Mouse (Mus musculus): ENCODE results near the gene Dennd4c. TPM values are rescaled to one million over a fixed set of nuclear protein-coding genes. Genes with fewer than 3 reads are reported as not detected.

The Dennd4c gene
- polyA plus RNA-seq (2015; fragmentation: Nextera tagmentation; extraction: Ambion mirVana): 3.9 and 4.0 TPM in 2 replicates

DNA sequence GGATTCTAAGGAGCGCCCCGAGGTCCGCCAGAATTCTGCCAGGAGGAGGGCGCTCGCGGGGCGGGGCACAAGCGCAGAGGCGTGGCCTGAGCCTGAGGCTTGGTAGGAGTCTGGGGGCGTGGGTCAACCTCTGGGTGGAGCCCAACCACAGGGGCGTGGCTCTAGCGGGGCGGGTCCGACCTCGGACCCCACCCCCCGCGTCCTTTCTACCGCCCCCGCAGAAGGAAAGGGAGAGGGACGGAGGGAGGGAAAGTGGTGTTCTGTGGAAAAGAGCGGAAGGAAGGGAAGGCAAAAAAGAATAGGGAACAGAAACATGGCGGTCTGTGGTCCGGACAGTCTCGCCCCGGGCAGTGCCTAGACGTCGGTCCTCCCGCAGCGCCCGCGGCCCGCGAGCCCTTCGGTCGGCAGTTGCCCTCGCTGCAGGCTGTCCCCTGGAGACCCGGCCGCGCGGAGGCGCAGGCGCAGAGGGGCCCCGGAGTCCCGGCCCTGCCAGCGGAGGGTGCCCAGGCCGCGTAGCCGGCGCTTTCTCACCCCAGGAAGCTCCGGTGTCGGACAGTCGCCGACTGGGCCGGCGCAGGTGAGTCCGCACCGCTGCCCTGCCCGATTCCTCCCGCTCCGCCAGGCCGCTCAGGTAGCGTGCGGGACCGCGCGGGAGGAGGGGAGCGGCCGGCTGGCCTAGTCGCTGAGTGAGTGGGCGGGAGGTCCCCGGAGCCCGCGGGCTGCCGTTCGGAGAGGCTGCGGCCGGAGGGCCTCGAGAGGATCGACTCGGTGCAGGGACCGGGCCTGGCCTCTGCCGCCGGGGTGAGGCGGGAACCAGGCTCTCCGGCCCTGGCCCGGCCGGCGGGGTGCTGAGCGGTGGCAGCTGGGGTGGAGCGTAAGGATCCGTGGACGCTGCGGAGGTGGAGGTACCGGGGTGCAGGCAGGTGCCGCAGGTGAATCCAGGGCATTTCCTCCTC, at the start of gene Dennd4c:
Gene Dennd4c, plus strand, starts transcription at position 220 of the 956 bp plus-strand sequence.
- no peaks in the 10 kb centered on the region for H3K9me3 ChIP-seq (replicated peaks; ENCODE audit: low read length)

DNA sequence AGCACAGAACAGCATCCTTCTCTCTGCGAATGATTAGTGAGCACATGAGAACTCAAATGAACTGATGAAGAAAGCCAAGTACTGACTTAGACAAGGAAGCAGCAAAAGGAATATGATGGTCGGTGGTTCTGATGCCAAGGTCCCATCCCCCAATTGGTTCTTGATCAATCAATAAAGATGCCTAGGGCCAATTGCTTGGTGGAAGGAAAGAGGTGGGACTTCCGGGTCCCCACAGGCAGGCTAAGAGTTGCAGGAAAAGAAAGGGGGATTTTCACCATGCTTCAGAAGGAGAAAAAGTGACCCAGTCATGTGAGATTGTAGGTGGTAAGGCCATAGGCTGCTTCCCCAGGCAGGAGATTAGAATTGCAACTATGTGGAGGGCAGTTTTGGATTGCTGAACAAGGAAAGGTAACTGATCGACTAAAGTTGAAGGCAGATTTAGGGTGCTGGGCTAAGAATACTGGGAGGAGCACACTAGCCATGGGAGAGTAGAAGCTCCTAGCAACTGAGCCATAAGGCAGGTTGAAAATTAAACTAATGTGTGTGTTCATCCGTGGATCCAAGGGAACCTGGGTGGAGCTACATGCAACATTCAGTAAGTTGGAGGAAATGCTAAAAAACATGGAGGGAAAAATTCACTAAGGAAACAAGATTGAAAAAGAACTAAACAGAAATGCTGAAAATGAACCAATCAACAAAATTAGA, 49.0 kb upstream of the Dennd4c start:
- ATAC-seq (replicated peaks; ENCODE audit: low FRiP score, low read depth) (peak; percentile 63; the same call in 1 of the 2 replicates), DNase-seq (ENCODE audit: low spot score) (no peak)
- H3K9me3 ChIP-seq (replicated peaks; ENCODE audit: low read length): no peaks in the 10 kb centered on the region
- WGBS: 65% methylated on average over 5 of the region's 5 CpGs
- no peaks in the 10 kb centered on the region for H3K27me3 ChIP-seq (ENCODE audit: insufficient read depth, low read length)
- no peaks in the 10 kb centered on the region for H3K4me1 ChIP-seq (replicated peaks; ENCODE audit: insufficient read depth, low read length)
- no peak overlapping the region for H3K27ac ChIP-seq
- H3K4me2 ChIP-seq (ENCODE audit: low read length): no peak overlapping the region
- H3K9ac ChIP-seq (ENCODE audit: low read depth, low read length): no peak overlapping the region
- no peaks in the 10 kb centered on the region for H3K36me3 ChIP-seq (ENCODE audit: insufficient read depth, low read length)
- TF ChIP-seq CTCF (IDR thresholded peaks at IDR 0.05; ENCODE audit: low read depth): no peak
- no peak overlapping the region for H3K4me3 ChIP-seq (replicated peaks; ENCODE audit: low read depth, low read length)

More for the DNA sequence above, at the start of gene Dennd4c:
- peak; percentile 97 for ATAC-seq (replicated peaks; ENCODE audit: low FRiP score, low read depth)
- TF ChIP-seq CTCF (IDR thresholded peaks at IDR 0.05; ENCODE audit: low read depth): peak; percentile 64
- peak within 1 kb of the TSS; percentile 87 for H3K4me2 ChIP-seq (ENCODE audit: low read length)
- WGBS: under 1% methylated on average over 95 of the region's 95 CpGs
- H3K9ac ChIP-seq (ENCODE audit: low read depth, low read length): peak within 1 kb of the TSS; percentile 98
- no peaks in the 10 kb centered on the region for H3K27me3 ChIP-seq (ENCODE audit: insufficient read depth, low read length)
- peak within 1 kb of the TSS; percentile 99 for H3K4me3 ChIP-seq (replicated peaks; ENCODE audit: low read depth, low read length)
- H3K4me1 ChIP-seq (replicated peaks; ENCODE audit: insufficient read depth, low read length): peaks cover 5% of the 10 kb centered on the region; the same call in 1 of the 2 replicates
- peak; percentile 97 for DNase-seq (ENCODE audit: low spot score)
- peak within 1 kb of the TSS; percentile 94 for H3K27ac ChIP-seq
- H3K36me3 ChIP-seq (ENCODE audit: insufficient read depth, low read length): no peaks in the 10 kb centered on the region

DNA sequence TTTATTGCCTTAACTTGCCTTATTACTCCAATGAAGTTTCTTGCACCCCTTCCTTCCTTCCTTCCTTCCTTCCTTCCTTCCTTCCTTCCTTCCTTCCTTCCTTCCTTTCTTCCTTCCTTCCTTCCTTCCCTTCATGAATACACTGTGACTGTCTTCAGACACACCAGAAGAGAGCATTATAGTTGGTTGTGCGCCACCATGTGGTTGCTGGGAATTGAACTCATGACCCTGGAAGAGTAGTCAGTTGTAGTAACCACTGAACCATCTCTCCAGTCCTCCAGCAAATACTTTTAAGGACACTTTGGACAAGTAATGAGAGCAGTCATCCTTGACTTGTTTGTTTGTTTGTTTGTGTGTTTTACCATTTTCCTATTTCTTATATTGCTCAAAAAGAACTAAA, 39.6 kb upstream of the Dennd4c start:
- TF ChIP-seq CTCF (IDR thresholded peaks at IDR 0.05; ENCODE audit: low read depth): peak; percentile 24; the same call in 1 of the 2 replicates
- Histone ChIP-seq H3K4me1 (replicated peaks; ENCODE audit: insufficient read depth, low read length) (no peaks in the 10 kb centered on the region), H3K27me3 (ENCODE audit: insufficient read depth, low read length) (no peaks in the 10 kb centered on the region), H3K4me3 (replicated peaks; ENCODE audit: low read depth, low read length) (no peak overlapping the region), H3K27ac (no peak overlapping the region), H3K36me3 (ENCODE audit: insufficient read depth, low read length) (no peaks in the 10 kb centered on the region), H3K4me2 (ENCODE audit: low read length) (no peak overlapping the region), H3K9ac (ENCODE audit: low read depth, low read length) (no peak overlapping the region), H3K9me3 (replicated peaks; ENCODE audit: low read length) (no peaks in the 10 kb centered on the region)
- ATAC-seq (replicated peaks; ENCODE audit: low FRiP score, low read depth) (no peak), DNase-seq (ENCODE audit: low spot score) (no peak)
- WGBS: 60% methylated on average over 1 of the region's 1 CpGs

DNA sequence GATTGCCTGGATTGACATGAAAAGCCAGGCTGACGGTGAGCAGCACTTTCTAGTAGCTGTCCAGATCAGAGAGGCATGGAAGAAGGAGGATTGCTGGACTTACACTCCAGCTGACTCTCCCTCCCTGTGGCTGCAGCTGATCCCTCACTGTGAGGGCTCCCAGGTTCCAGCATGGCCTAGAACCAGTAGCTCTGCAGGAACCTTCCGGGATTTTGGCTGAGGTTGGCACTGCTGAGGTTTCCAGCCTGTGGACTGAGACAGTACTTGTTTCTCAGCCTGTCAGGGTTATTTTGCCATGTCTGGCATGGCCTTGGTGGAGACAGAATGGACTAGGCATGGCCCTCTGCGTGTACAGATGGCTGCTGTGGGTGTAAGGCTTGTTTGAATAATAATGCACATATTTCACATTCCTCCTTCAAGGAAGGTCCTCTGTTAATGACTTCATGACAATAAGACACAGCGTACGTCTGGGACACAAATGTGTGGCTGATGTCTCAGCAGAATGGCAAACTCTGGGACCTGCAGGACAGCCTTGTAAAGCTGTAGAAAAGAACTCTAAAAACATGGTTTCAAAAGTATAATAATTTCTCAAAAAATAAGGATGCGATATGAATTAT, 38.2 kb upstream of the Dennd4c start:
- H3K9me3 ChIP-seq (replicated peaks; ENCODE audit: low read length): no peaks in the 10 kb centered on the region
- H3K4me1 ChIP-seq (replicated peaks; ENCODE audit: insufficient read depth, low read length): no peaks in the 10 kb centered on the region
- TF ChIP-seq CTCF (IDR thresholded peaks at IDR 0.05; ENCODE audit: low read depth): no peak
- DNase-seq (ENCODE audit: low spot score) (no peak), ATAC-seq (replicated peaks; ENCODE audit: low FRiP score, low read depth) (no peak)
- no peak overlapping the region for H3K27ac ChIP-seq
- no peak overlapping the region for H3K4me3 ChIP-seq (replicated peaks; ENCODE audit: low read depth, low read length)
- no peak overlapping the region for H3K9ac ChIP-seq (ENCODE audit: low read depth, low read length)
- H3K4me2 ChIP-seq (ENCODE audit: low read length): no peak overlapping the region
- WGBS: 76% methylated on average over 6 of the region's 6 CpGs
- no peaks in the 10 kb centered on the region for H3K27me3 ChIP-seq (ENCODE audit: insufficient read depth, low read length)
- H3K36me3 ChIP-seq (ENCODE audit: insufficient read depth, low read length): no peaks in the 10 kb centered on the region

DNA sequence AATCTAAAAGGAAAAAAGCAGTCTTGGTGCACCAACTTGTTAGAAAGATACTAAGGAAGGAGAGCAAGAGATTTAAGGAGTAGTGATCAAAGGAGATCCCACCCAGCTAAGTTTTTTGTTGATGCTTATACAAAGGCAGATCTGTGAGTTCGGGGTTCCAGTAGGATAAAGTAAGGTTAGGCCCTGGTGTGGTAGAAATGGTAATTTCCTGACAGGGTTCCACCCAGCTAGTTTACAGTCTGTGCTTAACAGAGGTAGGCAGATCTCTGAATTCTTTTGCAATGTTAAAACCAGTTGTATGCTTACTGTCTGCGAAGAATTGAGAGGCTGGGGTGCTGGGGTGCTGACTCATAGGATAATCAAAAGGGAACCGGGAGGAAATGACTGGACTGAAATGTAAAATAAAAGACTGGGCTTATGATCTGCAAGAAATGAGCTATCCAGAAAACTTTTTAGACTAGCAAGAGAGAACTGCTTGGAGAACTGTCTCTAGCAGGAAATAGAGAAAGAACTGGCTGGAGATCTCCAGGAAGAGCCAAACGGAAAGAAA, 37.6 kb upstream of the Dennd4c start:
- no peak overlapping the region for H3K4me2 ChIP-seq (ENCODE audit: low read length)
- 55% methylated on average over 4 of the region's 4 CpGs for WGBS
- no peaks in the 10 kb centered on the region for H3K9me3 ChIP-seq (replicated peaks; ENCODE audit: low read length)
- no peak for ATAC-seq (replicated peaks; ENCODE audit: low FRiP score, low read depth)
- no peaks in the 10 kb centered on the region for H3K4me1 ChIP-seq (replicated peaks; ENCODE audit: insufficient read depth, low read length)
- H3K9ac ChIP-seq (ENCODE audit: low read depth, low read length): no peak overlapping the region
- no peaks in the 10 kb centered on the region for H3K36me3 ChIP-seq (ENCODE audit: insufficient read depth, low read length)
- TF ChIP-seq CTCF (IDR thresholded peaks at IDR 0.05; ENCODE audit: low read depth): no peak
- H3K27ac ChIP-seq: no peak overlapping the region
- H3K27me3 ChIP-seq (ENCODE audit: insufficient read depth, low read length): no peaks in the 10 kb centered on the region
- no peak for DNase-seq (ENCODE audit: low spot score)
- no peak overlapping the region for H3K4me3 ChIP-seq (replicated peaks; ENCODE audit: low read depth, low read length)

Measured in kidney, postnatal 0 days (tissue).